Mouse (Mus musculus) midbrain, embryonic 11.5 days (tissue): ENCODE measurements at regions not wholly inside any gene's neighbourhood (a gene's known extent, or its start where the extent isn't known, plus 50 kb on each side); places are given as distances from the start of the nearest gene placed in this dataset.

Experiments
- ATAC-seq: fragments of 200-750 bp; cut with Nextera tagmentation; 2 replicates; pipeline ENCODE4 v1.8.0; 2017; ENCODE audit warnings: moderate TSS enrichment, moderate library complexity; ENCODE audit not compliant: low FRiP score
- DNase-seq: peaks from one replicate; pipeline ENCODE4 v3.0.0; 2015; ENCODE audit warnings: low spot score; ENCODE audit errors: missing footprints
- H3K27ac ChIP-seq: fragments of 300-500 bp; sonication (generic); 2 replicates; pipeline ENCODE4 v1.5.1; 2014; ENCODE audit warnings: low read depth, low read length
- H3K27me3 ChIP-seq: fragments of 300-500 bp; sonication (generic); 2 replicates; pipeline ENCODE4 v1.6.1; 2014; ENCODE audit warnings: mild to moderate bottlenecking, low read length, moderate library complexity, mixed read lengths; ENCODE audit not compliant: control insufficient read depth, insufficient read depth
- H3K36me3 ChIP-seq: fragments of 300-500 bp; sonication (generic); 2 replicates; pipeline ENCODE4 v1.6.1; 2014; ENCODE audit warnings: mild to moderate bottlenecking, low read length, moderate library complexity, mixed read lengths; ENCODE audit not compliant: control insufficient read depth, insufficient read depth
- H3K4me1 ChIP-seq: fragments of 300-500 bp; sonication (generic); 2 replicates; pipeline ENCODE4 v1.6.1; 2014; ENCODE audit warnings: low read length; ENCODE audit not compliant: control insufficient read depth, insufficient read depth
- H3K4me2 ChIP-seq: fragments of 300-500 bp; sonication (generic); 2 replicates; pipeline ENCODE4 v1.6.1; 2014; ENCODE audit warnings: mild to moderate bottlenecking, moderate library complexity
- H3K4me3 ChIP-seq: fragments of 300-500 bp; sonication (generic); 2 replicates; pipeline ENCODE4 v1.5.1; 2014; ENCODE audit warnings: low read depth, low read length
- H3K9ac ChIP-seq: fragments of 300-500 bp; sonication (generic); 2 replicates; pipeline ENCODE4 v1.6.1; 2014; ENCODE audit warnings: low read length
- H3K9me3 ChIP-seq: fragments of 300-500 bp; sonication (generic); 2 replicates; pipeline ENCODE4 v1.6.1; 2016; ENCODE audit warnings: low read length; ENCODE audit not compliant: control insufficient read depth
- WGBS: fragments of 180-500 bp; shearing (Covaris S2); extraction: QIAGEN DNeasy Blood & Tissue Kit; methylation state at CpG from one replicate; pipeline ENCODE4 v1.1.7; 2014; 5-methylcytosine and 5-hydroxymethylcytosine counted together

- Histone ChIP-seq H3K4me1 (no peaks in the 10 kb centered on the region), H3K9me3 (no peaks in the 10 kb centered on the region), H3K27ac (no peak overlapping the region), H3K4me2 (no peak overlapping the region), H3K9ac (no peak overlapping the region), H3K36me3 (no peaks in the 10 kb centered on the region), H3K4me3 (no peak overlapping the region), H3K27me3 (no peaks in the 10 kb centered on the region)
- 93% methylated on average over 4 of the region's 4 CpGs for WGBS
- DNase-seq (no peak), ATAC-seq (no peak)
Measured at GRCm38 (mm10) chr9:13964256-13964655, 136.7 kb downstream of the Fam76b start.

- no peaks in the 10 kb centered on the region for H3K36me3 ChIP-seq
- DNase-seq (no peak), ATAC-seq (no peak)
- 81% methylated on average over 1 of the region's 1 CpGs for WGBS
- H3K4me1 ChIP-seq: no peaks in the 10 kb centered on the region
- no peaks in the 10 kb centered on the region for H3K27me3 ChIP-seq
- no peak overlapping the region for H3K9ac ChIP-seq
- no peak overlapping the region for H3K4me2 ChIP-seq
- no peak overlapping the region for H3K27ac ChIP-seq
- H3K9me3 ChIP-seq: no peaks in the 10 kb centered on the region
- no peak overlapping the region for H3K4me3 ChIP-seq
Measured at GRCm38 (mm10) chr9:13966212-13966611, 138.7 kb downstream of the Fam76b start.

GRCm38 (mm10) chr9:13969262-13969661 is 141.7 kb downstream of the Fam76b start:
- H3K9ac ChIP-seq: no peak overlapping the region
- no peaks in the 10 kb centered on the region for H3K27me3 ChIP-seq
- no peak overlapping the region for H3K27ac ChIP-seq
- DNase-seq (no peak), ATAC-seq (no peak)
- no peaks in the 10 kb centered on the region for H3K36me3 ChIP-seq
- H3K4me2 ChIP-seq: no peak overlapping the region
- H3K4me3 ChIP-seq: no peak overlapping the region
- H3K9me3 ChIP-seq: no peaks in the 10 kb centered on the region
- 73% methylated on average over 1 of the region's 1 CpGs for WGBS
- H3K4me1 ChIP-seq: no peaks in the 10 kb centered on the region

- ATAC-seq (no peak), DNase-seq (no peak)
- WGBS: 82% methylated on average over 4 of the region's 4 CpGs
- no peaks in the 10 kb centered on the region for H3K9me3 ChIP-seq
- no peak overlapping the region for H3K27ac ChIP-seq
- H3K4me1 ChIP-seq: no peaks in the 10 kb centered on the region
- H3K36me3 ChIP-seq: no peaks in the 10 kb centered on the region
- no peaks in the 10 kb centered on the region for H3K27me3 ChIP-seq
- H3K4me3 ChIP-seq: no peak overlapping the region
- H3K4me2 ChIP-seq: no peak overlapping the region
- no peak overlapping the region for H3K9ac ChIP-seq
Measured at GRCm38 (mm10) chr9:13973600-13973999, 146.1 kb downstream of the Fam76b start.

- ATAC-seq: no peak
- Histone ChIP-seq H3K4me2 (no peak overlapping the region), H3K9me3 (no peaks in the 10 kb centered on the region), H3K27me3 (no peaks in the 10 kb centered on the region), H3K36me3 (no peaks in the 10 kb centered on the region), H3K4me3 (no peak overlapping the region), H3K27ac (no peak overlapping the region), H3K4me1 (no peaks in the 10 kb centered on the region), H3K9ac (no peak overlapping the region)
- DNase-seq: no peak
- 57% methylated on average over 1 of the region's 1 CpGs for WGBS
Measured at GRCm38 (mm10) chr9:13974870-13975269, 147.4 kb downstream of the Fam76b start.

- no peak overlapping the region for H3K9ac ChIP-seq
- H3K27ac ChIP-seq: no peak overlapping the region
- H3K9me3 ChIP-seq: no peaks in the 10 kb centered on the region
- WGBS: 70% methylated on average over 6 of the region's 6 CpGs
- no peaks in the 10 kb centered on the region for H3K4me1 ChIP-seq
- no peak overlapping the region for H3K4me2 ChIP-seq
- H3K4me3 ChIP-seq: no peak overlapping the region
- ATAC-seq (no peak), DNase-seq (no peak)
- H3K36me3 ChIP-seq: no peaks in the 10 kb centered on the region
- no peaks in the 10 kb centered on the region for H3K27me3 ChIP-seq
Measured at GRCm38 (mm10) chr9:13978842-13979241, 151.3 kb downstream of the Fam76b start.

- DNase-seq: no peak
- ATAC-seq: no peak
- H3K4me2 ChIP-seq: no peak overlapping the region
Measured at GRCm38 (mm10) chr9:13987486-13987885, 160.0 kb downstream of the Fam76b start.

GRCm38 (mm10) chr9:13988901-13989300 is 161.4 kb downstream of the Fam76b start:
- 81% methylated on average over 4 of the region's 4 CpGs for WGBS
- H3K27ac ChIP-seq: no peak overlapping the region
- no peak for DNase-seq

More at GRCm38 (mm10) chr9:13987486-13987885, 160.0 kb downstream of the Fam76b start:
- H3K9me3 ChIP-seq: no peaks in the 10 kb centered on the region
- no peak overlapping the region for H3K9ac ChIP-seq
- WGBS: 91% methylated on average over 8 of the region's 8 CpGs
- no peak overlapping the region for H3K4me3 ChIP-seq
- no peaks in the 10 kb centered on the region for H3K4me1 ChIP-seq
- H3K27ac ChIP-seq: no peak overlapping the region
- no peaks in the 10 kb centered on the region for H3K27me3 ChIP-seq
- no peaks in the 10 kb centered on the region for H3K36me3 ChIP-seq

GRCm38 (mm10) chr9:13990960-13991359 is 163.4 kb downstream of the Fam76b start:
- whole genome bisulfite sequencing: 73% methylated on average over 7 of the region's 7 CpGs

More at GRCm38 (mm10) chr9:13988901-13989300, 161.4 kb downstream of the Fam76b start:
- no peak overlapping the region for H3K4me2 ChIP-seq
- H3K36me3 ChIP-seq: no peaks in the 10 kb centered on the region
- no peaks in the 10 kb centered on the region for H3K9me3 ChIP-seq
- no peak for ATAC-seq
- no peaks in the 10 kb centered on the region for H3K4me1 ChIP-seq
- H3K27me3 ChIP-seq: no peaks in the 10 kb centered on the region
- H3K9ac ChIP-seq: no peak overlapping the region
- no peak overlapping the region for H3K4me3 ChIP-seq

GRCm38 (mm10) chr9:13992728-13993127 is 165.2 kb downstream of the Fam76b start:
- WGBS: 90% methylated on average over 6 of the region's 6 CpGs
- no peak overlapping the region for H3K9ac ChIP-seq
- ATAC-seq (no peak), DNase-seq (no peak)
- no peaks in the 10 kb centered on the region for H3K4me1 ChIP-seq
- no peak overlapping the region for H3K4me3 ChIP-seq
- H3K4me2 ChIP-seq: no peak overlapping the region
- H3K9me3 ChIP-seq: no peaks in the 10 kb centered on the region
- no peak overlapping the region for H3K27ac ChIP-seq
- no peaks in the 10 kb centered on the region for H3K27me3 ChIP-seq
- H3K36me3 ChIP-seq: no peaks in the 10 kb centered on the region

More at GRCm38 (mm10) chr9:13990960-13991359, 163.4 kb downstream of the Fam76b start:
- DNase-seq (no peak), ATAC-seq (no peak)
- no peak overlapping the region for H3K4me3 ChIP-seq
- H3K36me3 ChIP-seq: no peaks in the 10 kb centered on the region
- H3K4me2 ChIP-seq: no peak overlapping the region
- H3K4me1 ChIP-seq: no peaks in the 10 kb centered on the region
- no peaks in the 10 kb centered on the region for H3K27me3 ChIP-seq
- H3K9me3 ChIP-seq: no peaks in the 10 kb centered on the region
- H3K9ac ChIP-seq: no peak overlapping the region
- no peak overlapping the region for H3K27ac ChIP-seq
